Mouse (Mus musculus) Patski (cell line): ENCODE data around the gene Abca7. TPM values are rescaled to one million over a fixed set of nuclear protein-coding genes. Genes with fewer than 3 reads are reported as not detected.
"Not testable (repeated sequence)": the region's sequence is repeated elsewhere in the genome, so short reads cannot be mapped to it uniquely, and the experiment has no call there.

Source experiments
- ATAC-seq: fragments of 100-300 bp; one replicate; pipeline ENCODE4 v1.8.0; 2021
- CTCF ChIA-PET: fragments of 350-600 bp; sonication (Branson Sonifier 250); formaldehyde crosslinking; loops from one replicate; lab custom pipeline; 2022; ENCODE audit warnings: inconsistent platforms; lab: Charles Lee
- POLR2A ChIA-PET: fragments of 350-600 bp; sonication (Branson Sonifier 250); formaldehyde crosslinking; loops from one replicate; lab custom pipeline; 2022; ENCODE audit warnings: antibody characterized with exemption, inconsistent platforms; lab: Charles Lee
- DNase-seq: peaks from one replicate; pipeline ENCODE4 v3.0.0-alpha.2; 2011; ENCODE audit warnings: low read depth, low spot score
- H3K27me3 ChIP-seq: fragments of 371-371 bp; one replicate; pipeline ENCODE4 v1.5.1; 2021
- CTCF ChIP-seq: fragments of 100-300 bp; IDR thresholded peaks from one replicate; pipeline ENCODE4 v1.5.1; 2021
- in situ Hi-C: fragments of 300-500 bp; cut with MboI; formaldehyde crosslinking; loops from 3 replicates; pipeline ENCODE4 v1.11.1; 2018; ENCODE audit warnings: low pct_unique_long_range_greater_than_20kb, mixed read lengths
- polyA plus RNA-seq: library from polyadenylated mRNA; unstranded; gene quantifications from one replicate; pipeline ENCODE4 v1.2.3, GENCODE M21; 2021

Abca7 gene
- polyA plus RNA-seq: 19.9 TPM

GRCm38 (mm10) chr10:79996272-79997033, at the start of gene Abca7:
Gene Abca7 (plus strand): TSS chr10:79996494.
- no peaks in the 10 kb centered on the region for H3K27me3 ChIP-seq
- ChIA-PET CTCF (no interaction called here), POLR2A (no interaction called here)
- no peak for TF ChIP-seq CTCF
- ATAC-seq: peak; percentile 72
- in situ Hi-C loops: no loop called here
- DNase-seq: peak; percentile 71

- in situ Hi-C loops: no loop called here
- H3K27me3 ChIP-seq: no peaks in the 10 kb centered on the region
- no peak for TF ChIP-seq CTCF
- POLR2A ChIA-PET: interaction anchor here (0.7 to 1.3 kb wide), 2 partner anchors 9 to 11 kb away, joined by 4 to 5 read pairs; no protein-coding TSS in a partner anchor
- no peak for DNase-seq
- ATAC-seq: no peak
- CTCF ChIA-PET: interaction anchor here (1.2 to 2.0 kb wide), 3 partner anchors 9 to 13 kb away, joined by 3 to 6 read pairs (median 6); partner anchors contain the start of gene Wdr18
Measured at GRCm38 (mm10) chr10:79946752-79947322, 49.5 kb upstream of the Abca7 start.

- no peaks in the 10 kb centered on the region for H3K27me3 ChIP-seq
- no peak for DNase-seq
- POLR2A ChIA-PET: interaction anchor here (0.7 kb wide), 1 partner anchor 10 kb away, joined by 4 read pairs; no protein-coding TSS in a partner anchor
- in situ Hi-C loops: no loop called here
- CTCF ChIA-PET: interaction anchor here (1.7 to 2.0 kb wide), 2 partner anchors 10 to 12 kb away, joined by 6 read pairs; partner anchors contain the start of gene Wdr18
- no peak for ATAC-seq
- TF ChIP-seq CTCF: no peak
Measured at GRCm38 (mm10) chr10:79947502-79947901, 48.8 kb upstream of the Abca7 start.

- POLR2A ChIA-PET: interaction anchor here (1.2 to 3.0 kb wide), 3 partner anchors 8 to 22 kb away, joined by 3 to 8 read pairs (median 5); no protein-coding TSS in a partner anchor
- no peak for ATAC-seq
- TF ChIP-seq CTCF: no peak
Measured at GRCm38 (mm10) chr10:79949873-79950272, 46.4 kb upstream of the Abca7 start.

GRCm38 (mm10) chr10:79950661-79951060, 45.6 kb upstream of the Abca7 start:
- no peaks in the 10 kb centered on the region for H3K27me3 ChIP-seq
- DNase-seq (no peak), ATAC-seq (no peak)
- in situ Hi-C loops: loop anchor here (10.0 kb wide), 1 partner anchor 116 kb away; no protein-coding TSS in a partner anchor
- CTCF ChIA-PET: interaction anchor here (0.9 to 2.7 kb wide), 4 partner anchors 9 to 25 kb away, joined by 3 to 13 read pairs (median 4); partner anchors contain the start of gene Wdr18
- POLR2A ChIA-PET: interaction anchor here (0.5 to 3.0 kb wide), 5 partner anchors 8 to 71 kb away, joined by 3 to 8 read pairs (median 3); no protein-coding TSS in a partner anchor
- no peak for TF ChIP-seq CTCF

More at GRCm38 (mm10) chr10:79949873-79950272, 46.4 kb upstream of the Abca7 start:
- CTCF ChIA-PET: interaction anchor here (0.9 to 2.7 kb wide), 4 partner anchors 8 to 24 kb away, joined by 4 to 13 read pairs (median 4); partner anchors contain the start of gene Wdr18
- in situ Hi-C loops: loop anchor here (10.0 kb wide), 1 partner anchor 115 kb away; no protein-coding TSS in a partner anchor
- DNase-seq: no peak
- no peaks in the 10 kb centered on the region for H3K27me3 ChIP-seq

- no peak for TF ChIP-seq CTCF
- no peak for DNase-seq
- CTCF ChIA-PET: interaction anchor here (0.6 to 1.8 kb wide), 5 partner anchors 20 to 119 kb away, joined by 3 to 7 read pairs (median 3); partner anchors contain the start of gene Med16
- ATAC-seq: no peak
- H3K27me3 ChIP-seq: no peaks in the 10 kb centered on the region
- POLR2A ChIA-PET: interaction anchor here (0.7 kb wide), 1 partner anchor 45 kb away, joined by 3 read pairs; the partner anchor contains the start of gene Med16
- in situ Hi-C loops: loop anchor here (10.0 kb wide), 1 partner anchor 119 kb away; no protein-coding TSS in a partner anchor
Measured at GRCm38 (mm10) chr10:79953946-79954345, 42.3 kb upstream of the Abca7 start.

GRCm38 (mm10) chr10:79955691-79956090, 40.6 kb upstream of the Abca7 start:
- ChIA-PET POLR2A (interaction anchor here (0.7 to 2.0 kb wide), 4 partner anchors 10 to 64 kb away, joined by 3 to 6 read pairs (median 4); no protein-coding TSS in a partner anchor), CTCF (interaction anchor here (1.1 kb wide), 1 partner anchor 9 kb away, joined by 3 read pairs; no protein-coding TSS in a partner anchor)
- ATAC-seq (no peak), DNase-seq (no peak)
- in situ Hi-C loops: loop anchor here (5.0 to 10.0 kb wide), 3 partner anchors 33 to 121 kb away; partner anchors contain the start of gene R3hdm4
- H3K27me3 ChIP-seq: no peaks in the 10 kb centered on the region
- TF ChIP-seq CTCF: no peak

GRCm38 (mm10) chr10:79956643-79957154, 39.6 kb upstream of the Abca7 start:
- no peak for ATAC-seq
- ChIA-PET POLR2A (interaction anchor here (1.2 to 2.1 kb wide), 4 partner anchors 10 to 31 kb away, joined by 4 to 8 read pairs (median 6); partner anchors contain the start of gene Arid3a), CTCF (interaction anchor here (1.0 to 2.2 kb wide), 3 partner anchors 33 to 121 kb away, joined by 3 to 10 read pairs (median 6); no protein-coding TSS in a partner anchor)
- in situ Hi-C loops: loop anchor here (5.0 to 10.0 kb wide), 3 partner anchors 34 to 122 kb away; partner anchors contain the start of gene R3hdm4
- DNase-seq: no peak
- no peak for TF ChIP-seq CTCF
- no peaks in the 10 kb centered on the region for H3K27me3 ChIP-seq

- no peak for ATAC-seq
- in situ Hi-C loops: loop anchor here (5.0 to 10.0 kb wide), 3 partner anchors 36 to 123 kb away; partner anchors contain the start of gene R3hdm4
Measured at GRCm38 (mm10) chr10:79958140-79958816, 38.0 kb upstream of the Abca7 start.

GRCm38 (mm10) chr10:79959412-79959811, 36.9 kb upstream of the Abca7 start:
- CTCF ChIA-PET: interaction anchor here (0.6 to 3.2 kb wide), 22 partner anchors 9 to 208 kb away, joined by 3 to 42 read pairs (median 4); partner anchors contain the start of genes Arid3a, Cbarp and Tmem259
- POLR2A ChIA-PET: interaction anchor here (0.6 kb wide), 1 partner anchor 160 kb away, joined by 3 read pairs; no protein-coding TSS in a partner anchor
- DNase-seq, ATAC-seq, H3K27me3 ChIP-seq: not testable (repeated sequence)
- in situ Hi-C loops: loop anchor here (5.0 to 10.0 kb wide), 3 partner anchors 37 to 125 kb away; partner anchors contain the start of gene R3hdm4

More at GRCm38 (mm10) chr10:79958140-79958816, 38.0 kb upstream of the Abca7 start:
- no peaks in the 10 kb centered on the region for H3K27me3 ChIP-seq
- DNase-seq: no peak
- TF ChIP-seq CTCF: no peak
- POLR2A ChIA-PET: interaction anchor here (0.6 to 2.1 kb wide), 5 partner anchors 7 to 31 kb away, joined by 3 to 8 read pairs (median 4); partner anchors contain the start of genes Arid3a and Tmem259
- CTCF ChIA-PET: interaction anchor here (0.6 to 3.2 kb wide), 17 partner anchors 9 to 207 kb away, joined by 3 to 42 read pairs (median 4); partner anchors contain the start of genes Arid3a and Med16
